Mouse (Mus musculus): ENCODE data around the gene Vipr1. TPM values are rescaled to one million over a fixed set of nuclear protein-coding genes. Genes with fewer than 3 reads are reported as not detected.

The Vipr1 gene
- polyA plus RNA-seq (2012; rRNA removed) = 124 and 132 TPM in 2 replicates

GRCm38 (mm10) chr9:121642401-121643181, at the start of gene Vipr1:
TSS of gene Vipr1 (plus strand) at chr9:121642716.

DNA sequence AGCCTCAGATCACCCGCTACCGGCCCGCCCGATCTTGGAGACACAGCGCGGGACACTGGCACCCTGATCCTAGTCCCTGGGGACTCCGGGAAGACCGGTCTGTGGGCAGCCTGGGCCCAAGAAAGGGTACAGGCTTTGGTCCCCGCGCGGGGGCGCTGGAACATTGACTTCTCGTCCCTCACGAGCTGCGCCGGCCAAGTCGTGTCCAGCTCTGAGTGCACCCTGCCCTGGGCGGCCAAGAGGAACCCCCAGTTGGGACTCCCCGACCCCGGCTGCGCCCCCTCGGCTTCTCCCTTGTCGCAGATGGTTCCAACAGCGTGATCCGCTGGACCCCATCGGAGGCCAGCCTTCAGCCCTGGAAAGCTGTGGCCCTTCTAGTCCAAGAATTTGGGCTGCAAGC, 515 bp upstream of the Vipr1 start, which contains the start of gene Lyzl4:
TSS of gene Lyzl4 (minus strand) at position 96 of the 400 bp plus-strand sequence.

GRCm38 (mm10) chr9:121704646-121705625, 62.4 kb downstream of the Vipr1 start, which contains the start of gene Sec22c:
TSS of gene Sec22c (minus strand) at chr9:121705490.

DNA sequence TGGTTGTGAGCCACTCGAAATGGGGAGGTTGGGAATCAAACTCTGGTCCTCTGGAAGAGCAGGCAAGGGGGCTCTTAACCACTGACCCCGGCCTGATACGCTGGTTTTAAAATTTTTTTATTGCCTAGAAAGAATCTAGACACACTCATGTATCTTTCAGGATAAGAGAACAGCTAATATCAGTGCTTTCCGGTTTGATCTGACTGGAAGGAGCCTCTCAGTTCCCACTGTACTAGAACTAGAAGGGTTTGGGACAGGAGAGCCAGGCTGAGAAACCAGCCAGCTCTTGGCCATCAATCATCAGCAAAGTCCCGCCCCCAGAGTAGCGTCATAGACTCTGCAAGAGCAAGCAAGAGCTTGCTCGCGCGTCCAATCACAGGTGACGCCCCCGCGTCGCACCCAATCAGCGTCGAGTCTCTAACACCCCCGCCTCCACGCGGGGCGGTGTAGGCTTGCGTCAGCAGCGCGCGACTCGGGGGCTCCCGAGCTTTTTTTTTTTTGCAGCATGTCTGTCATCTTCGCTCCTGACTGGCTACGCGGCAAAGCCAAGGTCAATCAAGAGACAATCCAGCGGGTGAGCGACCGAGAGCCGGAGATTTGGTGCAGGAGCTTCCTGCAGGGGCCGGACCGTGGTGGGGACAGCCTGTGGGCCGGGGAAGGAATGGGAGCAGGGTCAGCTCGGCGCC, 67.5 kb downstream of the Vipr1 start, which contains the start of gene Ss18l2:
TSS of gene Ss18l2 (plus strand) at position 432 of the 686 bp plus-strand sequence.

GRCm38 (mm10) chr9:121718792-121719318, 76.3 kb downstream of the Vipr1 start, which contains the start of gene Nktr:
TSS of gene Nktr (plus strand) at chr9:121719169.

Other genes starting within 250 kb of the Vipr1 start
- gene Cck, start 147.0 kb upstream of the Vipr1 start, polyA plus RNA-seq (2012; rRNA removed) = 16.4 and 29.0 TPM in 2 replicates
- 0.59 and 0.74 TPM in 2 replicates for gene Lyzl4, start 620 bp upstream of the Vipr1 start, polyA plus RNA-seq (2012; rRNA removed)
- gene Sec22c, start 62.8 kb downstream of the Vipr1 start, polyA plus RNA-seq (2012; rRNA removed) = 8.9 and 10.2 TPM in 2 replicates
- 16.9 and 22.0 TPM in 2 replicates for gene Ss18l2, start 67.6 kb downstream of the Vipr1 start, polyA plus RNA-seq (2012; rRNA removed)
- 37.5 and 41.4 TPM in 2 replicates for gene Nktr, start 76.5 kb downstream of the Vipr1 start, polyA plus RNA-seq (2012; rRNA removed)
- 21.9 and 23.4 TPM in 2 replicates for gene Zfp651, start 116.6 kb downstream of the Vipr1 start, polyA plus RNA-seq (2012; rRNA removed)
- 0.21 and 0.55 TPM in 2 replicates for gene Klhl40, start 134.9 kb downstream of the Vipr1 start, polyA plus RNA-seq (2012; rRNA removed)
- gene Hhatl, start 149.8 kb downstream of the Vipr1 start, polyA plus RNA-seq (2012; rRNA removed) = 5.0 and 6.6 TPM in 2 replicates
- 0.25 and 0.30 TPM in 2 replicates for gene Ccdc13, start 196.7 kb downstream of the Vipr1 start, polyA plus RNA-seq (2012; rRNA removed)
- 29.6 and 33.9 TPM in 2 replicates for gene Higd1a, start 215.6 kb downstream of the Vipr1 start, polyA plus RNA-seq (2012; rRNA removed)

Measured in colon, adult 2 months (tissue).